Mouse (Mus musculus) MEL (cell line): Measurements from ENCODE around the gene Masp1.

Experiments
- BHLHE40 ChIP-seq: IDR thresholded peaks from 2 replicates; pipeline ENCODE4 v1.6.1; 2012; ENCODE audit warnings: low read depth, mild to moderate bottlenecking, inconsistent platforms, low read length, improper control_type of control experiment, borderline replicate concordance
- CTCF ChIP-seq, 3 experiments: IDR thresholded peaks in 2 of 3; conservative IDR thresholded peaks in 1 of 3; 2 replicates each; pipeline ENCODE4 v1.5.1; 2011 to 2012; ENCODE audit warnings: low read length in 3 of 3, low read depth in 2 of 3, mild to moderate bottlenecking in 2 of 3, improper control_type of control experiment in 1 of 3, inconsistent platforms in 1 of 3, mixed read lengths in 1 of 3, moderate library complexity in 1 of 3; ENCODE audit not compliant: control insufficient read depth in 1 of 3, insufficient read depth in 1 of 3, poor library complexity in 1 of 3, severe bottlenecking in 1 of 3
- E2F4 ChIP-seq: IDR thresholded peaks from 2 replicates; pipeline ENCODE4 v1.6.1; 2011; ENCODE audit warnings: low read depth, low read length, improper control_type of control experiment, borderline replicate concordance
- EP300 ChIP-seq, 2 experiments: IDR thresholded peaks; 2 replicates each; pipeline ENCODE4 v1.6.1; 2011; ENCODE audit warnings: improper control_type of control experiment in 2 of 2, low read length in 2 of 2, low read depth in 1 of 2, mild to moderate bottlenecking in 1 of 2
- ETS1 ChIP-seq: IDR thresholded peaks from 2 replicates; pipeline ENCODE4 v1.6.1; 2012; ENCODE audit warnings: low read depth, mild to moderate bottlenecking, inconsistent platforms, low read length, improper control_type of control experiment, moderate library complexity
- GATA1 ChIP-seq: IDR thresholded peaks from 2 replicates; pipeline ENCODE4 v1.6.1; 2011; ENCODE audit warnings: low read depth, low read length, improper control_type of control experiment
- JUND ChIP-seq: IDR thresholded peaks from 2 replicates; pipeline ENCODE4 v1.6.1; 2011; ENCODE audit warnings: low read depth, mild to moderate bottlenecking, improper control_type of control experiment, low read length
- MAFK ChIP-seq: IDR thresholded peaks from 2 replicates; pipeline ENCODE4 v1.6.1; 2011; ENCODE audit warnings: low read depth, mild to moderate bottlenecking, low read length, improper control_type of control experiment, borderline replicate concordance
- MYC ChIP-seq: IDR thresholded peaks from 2 replicates; pipeline ENCODE4 v1.6.1; 2011; ENCODE audit warnings: low read depth, mild to moderate bottlenecking, low read length, improper control_type of control experiment, moderate library complexity
- POLR2A ChIP-seq, 2 experiments: IDR thresholded peaks; 2 replicates each; pipeline ENCODE4 v1.6.1; 2011 to 2012; ENCODE audit warnings: low read length in 2 of 2, mild to moderate bottlenecking in 2 of 2, control low read depth in 1 of 2, improper control_type of control experiment in 1 of 2, low read depth in 1 of 2, moderate library complexity in 1 of 2; ENCODE audit not compliant: control insufficient read depth in 1 of 2, insufficient read depth in 1 of 2, poor library complexity in 1 of 2
- TAL1 ChIP-seq: IDR thresholded peaks from 2 replicates; pipeline ENCODE4 v1.6.1; 2012; ENCODE audit warnings: mild to moderate bottlenecking, inconsistent platforms, low read length, moderate library complexity, mixed read lengths
- USF1 ChIP-seq: IDR thresholded peaks from 2 replicates; pipeline ENCODE4 v1.6.1; 2014; ENCODE audit warnings: low read depth, mild to moderate bottlenecking, inconsistent platforms, low read length, improper control_type of control experiment, moderate library complexity

DNA sequence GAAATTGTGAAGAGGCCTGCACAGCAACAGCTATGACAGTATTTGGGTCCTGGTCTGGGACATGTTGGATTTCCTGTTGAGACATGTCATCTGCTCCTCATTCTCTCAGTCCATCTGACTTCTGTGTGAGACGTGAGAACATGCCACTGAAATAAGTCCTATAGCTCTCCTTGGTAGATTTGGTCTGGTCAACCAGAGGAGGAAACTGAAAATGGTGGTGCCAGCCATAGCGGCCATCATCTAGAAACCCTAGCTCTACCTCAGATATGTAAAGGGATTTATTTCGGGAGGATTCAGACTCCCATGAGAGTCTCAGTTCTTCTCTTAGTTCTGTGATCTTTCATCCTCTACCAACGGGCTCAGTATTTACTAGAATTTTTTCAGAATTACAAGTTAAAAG is 45.0 kb downstream of the Masp1 start:
- no peak for TF ChIP-seq E2F4
- no peak for TF ChIP-seq TAL1
- no peak for TF ChIP-seq CTCF (IDR thresholded peaks at IDR 0.05 in 2 of 3, conservative IDR thresholded peaks at IDR 0.05 in 1 of 3; ENCODE audit: control insufficient read depth in 1 of 3, insufficient read depth in 1 of 3, low read depth in 2 of 3, low read length in 3 of 3, poor library complexity in 1 of 3, severe bottlenecking in 1 of 3)
- no peak for TF ChIP-seq POLR2A (IDR thresholded peaks at IDR 0.05; ENCODE audit: control insufficient read depth in 1 of 2, insufficient read depth in 1 of 2, low read depth in 1 of 2, low read length in 2 of 2, poor library complexity in 1 of 2)
- TF ChIP-seq MYC, result no peak
- TF ChIP-seq JUND, result no peak
- TF ChIP-seq BHLHE40, result no peak
- no peak for TF ChIP-seq USF1
- TF ChIP-seq MAFK, result no peak
- no peak for TF ChIP-seq ETS1
- no peak for TF ChIP-seq GATA1
- TF ChIP-seq EP300 (IDR thresholded peaks at IDR 0.05; ENCODE audit: low read depth in 1 of 2, low read length in 2 of 2), result no peak
